Comparison of ENCODE assay signal across 8 mouse cellular contexts in the genomic region with DNA sequence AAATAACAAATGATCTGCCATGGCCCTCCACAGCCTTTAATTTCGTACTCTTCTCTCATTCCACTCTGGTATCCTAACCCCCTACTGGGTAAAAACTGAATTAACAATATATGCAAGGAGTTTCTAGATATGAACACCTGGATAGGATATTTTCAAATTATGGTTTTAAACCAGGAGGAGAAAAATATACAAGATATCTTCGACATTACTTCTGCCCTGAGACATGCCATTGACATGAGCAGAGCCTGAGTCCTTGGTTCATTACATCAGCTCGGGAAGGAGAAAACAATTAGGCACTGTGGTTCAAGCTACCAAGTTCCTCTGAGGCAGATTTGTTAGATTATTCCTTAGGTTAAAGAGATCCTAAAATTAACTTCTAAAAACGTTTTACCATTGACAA. TPM values are rescaled to one million over a fixed set of nuclear protein-coding genes. Genes with fewer than 3 reads are reported as not detected.
DNase-seq lines count a peak whose midpoint lies in the region; ATAC-seq and TF ChIP-seq lines count a peak whose summit lies in the region.

No protein-coding gene starts in this region.

- 0 out of 2 replicates have a peak, but pooled peaks cover 3% of the 10 kb centered on the region for H3K36me3 ChIP-seq in lung, embryonic 15.5 days
- H3K36me3 ChIP-seq in intestine, embryonic 15.5 days = no peaks in the 10 kb centered on the region

- TF ChIP-seq CTCF in olfactory bulb, adult 2 months (IDR thresholded peaks at IDR 0.05; ENCODE audit: insufficient read depth, low read depth, low read length) = no peak

- intact Hi-C loops in left cerebral cortex, postnatal 25 days (cut with DNase I) = loop anchor here (1.0 to 2.0 kb wide), 2 partner anchors 41 to 75 kb away; a partner anchor contains a TSS

- H3K4me1 ChIP-seq in lung, embryonic 15.5 days = peaks cover 44% of the 10 kb centered on the region
- peaks cover 23% of the 10 kb centered on the region for H3K4me1 ChIP-seq in intestine, embryonic 15.5 days (replicated peaks)
- peaks cover 9% of the 10 kb centered on the region for H3K4me1 ChIP-seq in olfactory bulb, adult 2 months (ENCODE audit: control insufficient read depth, insufficient read depth, low read length)

- no peaks in the 10 kb centered on the region for H3K9me3 ChIP-seq in lung, embryonic 15.5 days
- no peaks in the 10 kb centered on the region for H3K9me3 ChIP-seq in intestine, embryonic 15.5 days

- no peak for ATAC-seq in lung, embryonic 15.5 days (ENCODE audit: borderline replicate concordance, extremely low read depth, low FRiP score, low TSS enrichment)
- no peak for ATAC-seq in intestine, embryonic 15.5 days

- peak overlapping the region; percentile 100 for H3K27ac ChIP-seq in lung, embryonic 15.5 days
- H3K27ac ChIP-seq in intestine, embryonic 15.5 days = peak overlapping the region; percentile 100
- H3K27ac ChIP-seq in olfactory bulb, adult 2 months (ENCODE audit: insufficient read depth, low read depth, low read length) = peak overlapping the region; percentile 85

- H3K4me2 ChIP-seq in lung, embryonic 15.5 days = peak overlapping the region; percentile 55
- peak overlapping the region; percentile 56 for H3K4me2 ChIP-seq in intestine, embryonic 15.5 days (replicated peaks)

- whole genome bisulfite sequencing in lung, embryonic 15.5 days = 4% methylated on average over 4 of the region's 4 CpGs
- WGBS in intestine, embryonic 15.5 days = 4% methylated on average over 4 of the region's 4 CpGs
- WGBS in olfactory bulb, adult 2 months = under 1% methylated on average over 4 of the region's 4 CpGs

- no peak for TF ChIP-seq POLR2A in olfactory bulb, adult 2 months (IDR thresholded peaks at IDR 0.05; ENCODE audit: insufficient read depth, low read depth, low read length)

- peak overlapping the region; percentile 92 for H3K9ac ChIP-seq in lung, embryonic 15.5 days
- peak overlapping the region; percentile 95 for H3K9ac ChIP-seq in intestine, embryonic 15.5 days

- DNase-seq in lung, postnatal 25 days (ENCODE audit: low spot score) = no peak
- DNase-seq in c-Kit-positive CD71-positive TER-119-positive erythroid progenitor cells, embryonic 14.5 days (ENCODE audit: low spot score) = peak; percentile 54
- DNase-seq in gastrocnemius, adult 8-10 months (ENCODE audit: low spot score in 2 of 2) = no peak
- no peak for DNase-seq in left cerebral cortex, postnatal 25 days (ENCODE audit: low spot score in 2 of 2)
- no peak for DNase-seq in kidney, postnatal 4 days

- H3K27me3 ChIP-seq in lung, embryonic 15.5 days = no peaks in the 10 kb centered on the region
- no peaks in the 10 kb centered on the region for H3K27me3 ChIP-seq in intestine, embryonic 15.5 days (replicated peaks)

- H3K4me3 ChIP-seq in lung, embryonic 15.5 days = peak overlapping the region; percentile 79
- H3K4me3 ChIP-seq in intestine, embryonic 15.5 days (replicated peaks) = peak overlapping the region; percentile 95
- peak overlapping the region; percentile 75; the same call in 1 of the 2 replicates for H3K4me3 ChIP-seq in olfactory bulb, adult 2 months (ENCODE audit: insufficient read depth, low read depth, low read length)

RNA-seq across cellular contexts. Expression of a gene that starts 0.9 kb away (rescaled TPM):
- 55.8 and 59.1 TPM in 2 replicates for polyA plus RNA-seq in lung, embryonic 15.5 days (2015; fragmentation: Nextera tagmentation; extraction: Ambion mirVana)
- polyA plus RNA-seq in intestine, embryonic 15.5 days (2015; fragmentation: Nextera tagmentation; extraction: Ambion mirVana) = 45.3 and 47.1 TPM in 2 replicates
- 82.6 TPM in 1 of 2 replicates, not detected in the other for polyA plus RNA-seq in olfactory bulb, adult 2 months (2012; ENCODE audit: insufficient read depth, insufficient read length, low replicate concordance, missing spikeins)
- 100 to 1,000 TPM in 3 of 4 experiments, 10 to 100 TPM in 1; 88.8 to 135 (median 117) TPM for total RNA-seq in gastrocnemius, adult 8-10 months (2022)
- total RNA-seq in left cerebral cortex, postnatal 25 days (2021) = 100 to 1,000 TPM; 243 to 244 TPM

RNA-seq across cellular contexts. Expression of a gene that starts 14.1 kb away (rescaled TPM):
- 134 TPM in 2 replicates for polyA plus RNA-seq in lung, embryonic 15.5 days (2015; fragmentation: Nextera tagmentation; extraction: Ambion mirVana)
- polyA plus RNA-seq in intestine, embryonic 15.5 days (2015; fragmentation: Nextera tagmentation; extraction: Ambion mirVana) = 113 and 122 TPM in 2 replicates
- not detected in 2 replicates for polyA plus RNA-seq in olfactory bulb, adult 2 months (2012; ENCODE audit: insufficient read depth, insufficient read length, low replicate concordance, missing spikeins)
- 100 to 1,000 TPM; 102 to 111 (median 107) TPM for total RNA-seq in gastrocnemius, adult 8-10 months (2022)
- 100 to 1,000 TPM; 132 to 133 TPM for total RNA-seq in left cerebral cortex, postnatal 25 days (2021)

RNA-seq across cellular contexts. Expression of a gene that starts 41.9 kb away (rescaled TPM):
- 29.7 and 30.4 TPM in 2 replicates for polyA plus RNA-seq in lung, embryonic 15.5 days (2015; fragmentation: Nextera tagmentation; extraction: Ambion mirVana)
- polyA plus RNA-seq in intestine, embryonic 15.5 days (2015; fragmentation: Nextera tagmentation; extraction: Ambion mirVana) = 25.7 and 26.5 TPM in 2 replicates
- polyA plus RNA-seq in olfactory bulb, adult 2 months (2012; ENCODE audit: insufficient read depth, insufficient read length, low replicate concordance, missing spikeins) = not detected in 2 replicates
- 1 to 10 TPM; 3.1 to 5.2 (median 3.4) TPM for total RNA-seq in gastrocnemius, adult 8-10 months (2022)
- total RNA-seq in left cerebral cortex, postnatal 25 days (2021) = 10 to 100 TPM; 69.4 to 71.3 TPM

Comparison
In these comparisons a context has a peak if more than half of its experiments do, and no peak if none do; other contexts are left out.
1. RNA of a gene that starts 14.1 kb away (polyA plus RNA-seq): 134 TPM in lung, embryonic 15.5 days and 113 to 122 TPM in intestine, embryonic 15.5 days; not detected in olfactory bulb, adult 2 months; every median in the first group is over 100 times any median in the second.
2. Peak in every context shown above with its lines, with median percentiles within 50 percentile points of each other: H3K27ac ChIP-seq and H3K4me3 ChIP-seq.